Mouse (Mus musculus) WW6 (cell line): ENCODE results near the gene Gm14744.
"Not testable (repeated sequence)": the region's sequence is repeated elsewhere in the genome, so short reads cannot be mapped to it uniquely, and the experiment has no call there.

Source experiments
- DNase-seq: peaks from one replicate; pipeline ENCODE4 v3.0.0-alpha.2; 2013; ENCODE audit warnings: low read depth, low spot score

Gene Gm14744

GRCm38 (mm10) chrX:77864458-77864857 is at the start of gene Gm14744:
Gene Gm14744, plus strand, starts transcription at chrX:77864758.
- DNase-seq, result not testable (repeated sequence)

GRCm38 (mm10) chrX:77853523-77853922 is 11.0 kb upstream of the Gm14744 start, which contains the start of gene Pbsn:
Gene Pbsn, minus strand, starts transcription at chrX:77853623.
- no peak for DNase-seq

- DNase-seq, result not testable (repeated sequence)
Measured at GRCm38 (mm10) chrX:77880033-77880432, 15.5 kb downstream of the Gm14744 start.
